Mouse (Mus musculus) mouse trophoblast stem cell (cell line): ENCODE measurements at regions not wholly inside any gene's neighbourhood (a gene's known extent, or its start where the extent isn't known, plus 50 kb on each side); places are given as distances from the start of the nearest gene placed in this dataset.

Experiments
- in situ Hi-C, 2 experiments: fragments of 300-500 bp; cut with MseI, MboI; formaldehyde crosslinking; loops; 2 replicates in 1 of 2; 3 replicates in 1 of 2; pipeline ENCODE4 v1.15.1; 2025

- in situ Hi-C loops: no loop called here
Measured at GRCm38 (mm10) chr7:35988449-35989109, 185.8 kb upstream of the Zfp507 start.

GRCm38 (mm10) chr7:35977986-35978385 lies 175.2 kb upstream of the Zfp507 start:
- in situ Hi-C loops: no loop called here

GRCm38 (mm10) chr7:35958731-35959130 lies 155.9 kb upstream of the Zfp507 start:
- in situ Hi-C loops: no loop called here

- in situ Hi-C loops: no loop called here
Measured at GRCm38 (mm10) chr7:35958052-35958451, 155.2 kb upstream of the Zfp507 start.

GRCm38 (mm10) chr7:35948794-35949193 lies 146.0 kb upstream of the Zfp507 start:
- in situ Hi-C loops: no loop called here

- in situ Hi-C loops: no loop called here
Measured at GRCm38 (mm10) chr7:35948389-35948788, 145.6 kb upstream of the Zfp507 start.

- in situ Hi-C loops: no loop called here
Measured at GRCm38 (mm10) chr7:35941086-35941485, 138.3 kb upstream of the Zfp507 start.

GRCm38 (mm10) chr7:35938123-35938869 lies 135.5 kb upstream of the Zfp507 start:
- in situ Hi-C loops: no loop called here

- in situ Hi-C loops: no loop called here
Measured at GRCm38 (mm10) chr7:35926749-35927148, 123.9 kb upstream of the Zfp507 start.

- in situ Hi-C loops: no loop called here
Measured at GRCm38 (mm10) chr7:35922582-35922981, 119.8 kb upstream of the Zfp507 start.

GRCm38 (mm10) chr7:35920884-35921283 lies 118.1 kb upstream of the Zfp507 start:
- in situ Hi-C loops: no loop called here

- in situ Hi-C loops: no loop called here
Measured at GRCm38 (mm10) chr7:35920194-35920609, 117.4 kb upstream of the Zfp507 start.

- in situ Hi-C loops: no loop called here
Measured at GRCm38 (mm10) chr7:35910109-35910706, 107.4 kb upstream of the Zfp507 start.

GRCm38 (mm10) chr7:35901942-35902381 lies 99.2 kb upstream of the Zfp507 start:
- in situ Hi-C loops: no loop called here

GRCm38 (mm10) chr7:35898701-35899445 lies 96.1 kb upstream of the Zfp507 start:
- in situ Hi-C loops: loop anchor here (25.0 kb wide), 2 partner anchors 1438 to 1463 kb away; no protein-coding TSS in a partner anchor

- in situ Hi-C loops: loop anchor here (25.0 kb wide), 2 partner anchors 1444 to 1469 kb away; no protein-coding TSS in a partner anchor
Measured at GRCm38 (mm10) chr7:35893292-35893691, 90.5 kb upstream of the Zfp507 start.

- in situ Hi-C loops: loop anchor here (25.0 kb wide), 2 partner anchors 1451 to 1476 kb away; no protein-coding TSS in a partner anchor
Measured at GRCm38 (mm10) chr7:35886051-35886450, 83.2 kb upstream of the Zfp507 start.

- in situ Hi-C loops: loop anchor here (25.0 kb wide), 2 partner anchors 1457 to 1482 kb away; no protein-coding TSS in a partner anchor
Measured at GRCm38 (mm10) chr7:35879755-35880304, 77.0 kb upstream of the Zfp507 start.

- in situ Hi-C loops: loop anchor here (25.0 kb wide), 2 partner anchors 1459 to 1484 kb away; no protein-coding TSS in a partner anchor
Measured at GRCm38 (mm10) chr7:35878164-35878563, 75.4 kb upstream of the Zfp507 start.

- in situ Hi-C loops: no loop called here
Measured at GRCm38 (mm10) chr7:35861049-35861448, 58.2 kb upstream of the Zfp507 start.

- in situ Hi-C loops: loop anchor here in 1 of 2 experiments (5.0 kb wide), 1 partner anchor 102 kb away; no protein-coding TSS in a partner anchor
Measured at GRCm38 (mm10) chr7:35859601-35860000, 56.8 kb upstream of the Zfp507 start.
